10 mouse cellular contexts compared by ENCODE assay signal in the genomic region with DNA sequence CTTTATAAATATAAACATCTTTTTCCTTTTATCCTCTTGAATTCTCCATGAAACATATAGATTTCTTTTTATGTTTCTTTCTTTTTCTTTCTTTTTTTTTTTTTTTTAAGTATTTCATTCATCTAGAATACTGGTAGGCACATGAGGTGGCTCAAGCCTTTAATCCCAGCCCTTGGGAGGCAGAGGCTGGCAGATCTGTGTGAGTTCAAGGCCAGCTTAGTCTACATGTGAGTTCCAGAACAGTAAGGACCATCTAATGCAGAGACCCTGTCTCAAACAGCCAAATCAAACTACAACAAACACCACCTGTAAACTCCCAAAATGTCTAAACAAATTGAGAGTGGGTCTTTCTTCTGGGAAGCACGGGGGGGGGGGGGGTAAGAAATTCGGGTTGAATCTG. TPM values are rescaled to one million over a fixed set of nuclear protein-coding genes. Genes with fewer than 3 reads are reported as not detected.
DNase-seq lines count a peak whose midpoint lies in the region; ATAC-seq lines count a peak whose summit lies in the region.
"Had no signal": no experiment of that assay in that cellular context is flagged by ENCODE, and none has a peak within 500 bp of the region (broad histone marks: within the 10 kb centered on the region; RNA-seq: fewer than 3 reads in every experiment).

No protein-coding gene starts in this region.

- no peaks in the 10 kb centered on the region for H3K27me3 ChIP-seq in heart, embryonic 16.5 days (ENCODE audit: control insufficient read depth, insufficient read depth, low read length)
- no peaks in the 10 kb centered on the region for H3K27me3 ChIP-seq in neural tube, embryonic 12.5 days (replicated peaks)
- no peaks in the 10 kb centered on the region for H3K27me3 ChIP-seq in limb, embryonic 12.5 days

- H3K36me3 ChIP-seq in heart, embryonic 16.5 days (ENCODE audit: control insufficient read depth, insufficient read depth) = no peaks in the 10 kb centered on the region
- H3K36me3 ChIP-seq in neural tube, embryonic 12.5 days = no peaks in the 10 kb centered on the region
- H3K36me3 ChIP-seq in limb, embryonic 12.5 days = no peaks in the 10 kb centered on the region

- no peak for DNase-seq in heart, adult 18-20 months
- DNase-seq in neural tube, embryonic 10.5 days (ENCODE audit: extremely low spot score, low spot score) = no peak
- DNase-seq in urinary bladder, postnatal 14 days (ENCODE audit: low spot score) = no peak
- no peak for DNase-seq in thymus, postnatal 36 days
- DNase-seq: layer of hippocampus, adult 9-11 months; right cerebral cortex, postnatal 25 days; thymus, postnatal 4 days had no signal

- WGBS in heart, embryonic 16.5 days = 25% methylated on average over 1 of the region's 2 CpGs
- WGBS in neural tube, embryonic 12.5 days = 0% methylated on average over 2 of the region's 2 CpGs
- 0% methylated on average over 1 of the region's 2 CpGs for WGBS in limb, embryonic 12.5 days

- no peaks in the 10 kb centered on the region for H3K9me3 ChIP-seq in heart, embryonic 16.5 days (replicated peaks; ENCODE audit: control insufficient read depth, low read length)
- no peaks in the 10 kb centered on the region for H3K9me3 ChIP-seq in neural tube, embryonic 12.5 days
- H3K9me3 ChIP-seq in limb, embryonic 12.5 days = no peaks in the 10 kb centered on the region

- no peak overlapping the region; the same call in 1 of the 2 replicates for H3K4me3 ChIP-seq in heart, embryonic 16.5 days (ENCODE audit: low read length)
- H3K4me3 ChIP-seq in neural tube, embryonic 12.5 days = no peak overlapping the region
- peak overlapping the region; percentile 72 for H3K4me3 ChIP-seq in limb, embryonic 12.5 days (replicated peaks)

- ATAC-seq in heart, embryonic 16.5 days (replicated peaks; ENCODE audit: extremely low read depth, insufficient read depth, low FRiP score) = no peak
- ATAC-seq in neural tube, embryonic 12.5 days (ENCODE audit: low FRiP score, low read depth) = no peak
- ATAC-seq in limb, embryonic 12.5 days (ENCODE audit: insufficient number of reproducible peaks, insufficient read depth, low FRiP score, low TSS enrichment, low read depth) = no peak

- 0 out of 2 replicates have a peak overlapping the region, but pooled peaks have one; percentile 33 for H3K9ac ChIP-seq in heart, embryonic 16.5 days (ENCODE audit: low read length)
- H3K9ac ChIP-seq in neural tube, embryonic 12.5 days = no peak overlapping the region
- no peak overlapping the region for H3K9ac ChIP-seq in limb, embryonic 12.5 days (replicated peaks)

- H3K4me1 ChIP-seq in heart, embryonic 16.5 days (ENCODE audit: control insufficient read depth, insufficient read depth, low read length) = peaks cover 15% of the 10 kb centered on the region
- peaks cover 18% of the 10 kb centered on the region for H3K4me1 ChIP-seq in neural tube, embryonic 12.5 days
- H3K4me1 ChIP-seq in limb, embryonic 12.5 days (replicated peaks) = peaks cover 25% of the 10 kb centered on the region

- peak overlapping the region; percentile 83 for H3K4me2 ChIP-seq in heart, embryonic 16.5 days (ENCODE audit: low read depth, low read length)
- peak overlapping the region; percentile 70 for H3K4me2 ChIP-seq in neural tube, embryonic 12.5 days (replicated peaks)
- H3K4me2 ChIP-seq in limb, embryonic 12.5 days = peak overlapping the region; percentile 62

- H3K27ac ChIP-seq in heart, embryonic 16.5 days (ENCODE audit: low read length) = no peak overlapping the region
- no peak overlapping the region for H3K27ac ChIP-seq in neural tube, embryonic 12.5 days
- no peak overlapping the region for H3K27ac ChIP-seq in limb, embryonic 12.5 days

RNA-seq across cellular contexts. Expression of a gene that starts 1.7 kb away (rescaled TPM):
- 1.0 and 1.2 TPM in 2 replicates for polyA plus RNA-seq in heart, embryonic 16.5 days (2015; fragmentation: Nextera tagmentation; extraction: Ambion mirVana)
- 10 to 100 TPM; 42.2 to 49.5 TPM for total RNA-seq in heart, adult 18-20 months (2021)
- polyA plus RNA-seq in neural tube, embryonic 12.5 days (2016; fragmentation: Nextera tagmentation; extraction: Ambion mirVana) = 6.6 and 10.4 TPM in 2 replicates
- 2.0 and 3.3 TPM in 2 replicates for polyA plus RNA-seq in limb, embryonic 12.5 days (2016; fragmentation: Nextera tagmentation; extraction: Ambion mirVana)
